Mouse (Mus musculus): ENCODE results near the gene Etv5. TPM values are rescaled to one million over a fixed set of nuclear protein-coding genes. Genes with fewer than 3 reads are reported as not detected.
"Not testable (repeated sequence)": the region's sequence is repeated elsewhere in the genome, so short reads cannot be mapped to it uniquely, and the experiment has no call there.

The Etv5 gene
- polyA plus RNA-seq, 1 experiment = 18.0 TPM

GRCm38 (mm10) chr16:22398784-22399453 lies 40.6 kb downstream of the Etv5 start:
- TF ChIP-seq POLR2A (IDR thresholded peaks at IDR 0.05; ENCODE audit: borderline replicate concordance, control insufficient read depth, low read depth, low read length) (no peak), CTCF (IDR thresholded peaks at IDR 0.05; ENCODE audit: control insufficient read depth, insufficient read depth, low read length) (no peak)
- 30% methylated on average over 10 of the region's 10 CpGs for WGBS
- H3K4me1 ChIP-seq (ENCODE audit: control insufficient read depth, insufficient read depth, low read length) = no peaks in the 10 kb centered on the region; the same call in 1 of the 2 replicates
- H3K27ac ChIP-seq (ENCODE audit: control insufficient read depth, insufficient read depth, low read depth, low read length, poor library complexity) = no peak overlapping the region
- no peak overlapping the region for H3K4me3 ChIP-seq (replicated peaks; ENCODE audit: control insufficient read depth, low read depth, low read length)

GRCm38 (mm10) chr16:22398354-22398753 lies 41.2 kb downstream of the Etv5 start:
- WGBS = 89% methylated on average over 11 of the region's 11 CpGs
- TF ChIP-seq POLR2A (IDR thresholded peaks at IDR 0.05; ENCODE audit: borderline replicate concordance, control insufficient read depth, low read depth, low read length) (no peak), CTCF (IDR thresholded peaks at IDR 0.05; ENCODE audit: control insufficient read depth, insufficient read depth, low read length) (no peak)
- no peak overlapping the region for H3K4me3 ChIP-seq (replicated peaks; ENCODE audit: control insufficient read depth, low read depth, low read length)
- no peaks in the 10 kb centered on the region; the same call in 1 of the 2 replicates for H3K4me1 ChIP-seq (ENCODE audit: control insufficient read depth, insufficient read depth, low read length)
- no peak overlapping the region for H3K27ac ChIP-seq (ENCODE audit: control insufficient read depth, insufficient read depth, low read depth, low read length, poor library complexity)

GRCm38 (mm10) chr16:22396420-22396819 lies 43.1 kb downstream of the Etv5 start:
- TF ChIP-seq POLR2A (IDR thresholded peaks at IDR 0.05; ENCODE audit: borderline replicate concordance, control insufficient read depth, low read depth, low read length) (no peak), CTCF (IDR thresholded peaks at IDR 0.05; ENCODE audit: control insufficient read depth, insufficient read depth, low read length) (no peak)
- WGBS = 77% methylated on average over 8 of the region's 8 CpGs

GRCm38 (mm10) chr16:22395093-22395844 lies 44.2 kb downstream of the Etv5 start:
- H3K4me1 ChIP-seq (ENCODE audit: control insufficient read depth, insufficient read depth, low read length) = no peaks in the 10 kb centered on the region; the same call in 1 of the 2 replicates
- no peak overlapping the region for H3K4me3 ChIP-seq (replicated peaks; ENCODE audit: control insufficient read depth, low read depth, low read length)
- WGBS = 80% methylated on average over 15 of the region's 15 CpGs
- H3K27ac ChIP-seq (ENCODE audit: control insufficient read depth, insufficient read depth, low read depth, low read length, poor library complexity) = no peak overlapping the region
- TF ChIP-seq POLR2A (IDR thresholded peaks at IDR 0.05; ENCODE audit: borderline replicate concordance, control insufficient read depth, low read depth, low read length) = no peak
- TF ChIP-seq CTCF (IDR thresholded peaks at IDR 0.05; ENCODE audit: control insufficient read depth, insufficient read depth, low read length) = no peak

More at GRCm38 (mm10) chr16:22396420-22396819, 43.1 kb downstream of the Etv5 start:
- Histone ChIP-seq H3K4me1 (ENCODE audit: control insufficient read depth, insufficient read depth, low read length) (no peaks in the 10 kb centered on the region; the same call in 1 of the 2 replicates), H3K27ac (ENCODE audit: control insufficient read depth, insufficient read depth, low read depth, low read length, poor library complexity) (no peak overlapping the region), H3K4me3 (replicated peaks; ENCODE audit: control insufficient read depth, low read depth, low read length) (no peak overlapping the region)

- TF ChIP-seq POLR2A (IDR thresholded peaks at IDR 0.05; ENCODE audit: borderline replicate concordance, control insufficient read depth, low read depth, low read length) = no peak
- no peak for TF ChIP-seq CTCF (IDR thresholded peaks at IDR 0.05; ENCODE audit: control insufficient read depth, insufficient read depth, low read length)
- H3K4me1 ChIP-seq (ENCODE audit: control insufficient read depth, insufficient read depth, low read length) = no peaks in the 10 kb centered on the region; the same call in 1 of the 2 replicates
- WGBS = 87% methylated on average over 9 of the region's 9 CpGs
Measured at GRCm38 (mm10) chr16:22390348-22390897, 49.1 kb downstream of the Etv5 start.

GRCm38 (mm10) chr16:22389146-22389911 lies 50.2 kb downstream of the Etv5 start:
- Histone ChIP-seq H3K27ac (ENCODE audit: control insufficient read depth, insufficient read depth, low read depth, low read length, poor library complexity) (no peak overlapping the region), H3K4me1 (ENCODE audit: control insufficient read depth, insufficient read depth, low read length) (no peaks in the 10 kb centered on the region; the same call in 1 of the 2 replicates), H3K4me3 (replicated peaks; ENCODE audit: control insufficient read depth, low read depth, low read length) (no peak overlapping the region)
- WGBS = 82% methylated on average over 13 of the region's 13 CpGs
- no peak for TF ChIP-seq POLR2A (IDR thresholded peaks at IDR 0.05; ENCODE audit: borderline replicate concordance, control insufficient read depth, low read depth, low read length)

More at GRCm38 (mm10) chr16:22390348-22390897, 49.1 kb downstream of the Etv5 start:
- Histone ChIP-seq H3K4me3 (replicated peaks; ENCODE audit: control insufficient read depth, low read depth, low read length) (no peak overlapping the region), H3K27ac (ENCODE audit: control insufficient read depth, insufficient read depth, low read depth, low read length, poor library complexity) (no peak overlapping the region)

- TF ChIP-seq CTCF (IDR thresholded peaks at IDR 0.05; ENCODE audit: control insufficient read depth, insufficient read depth, low read length) (no peak), POLR2A (IDR thresholded peaks at IDR 0.05; ENCODE audit: borderline replicate concordance, control insufficient read depth, low read depth, low read length) (no peak)
- no peak overlapping the region for H3K27ac ChIP-seq (ENCODE audit: control insufficient read depth, insufficient read depth, low read depth, low read length, poor library complexity)
- no peak overlapping the region for H3K4me3 ChIP-seq (replicated peaks; ENCODE audit: control insufficient read depth, low read depth, low read length)
- no peaks in the 10 kb centered on the region; the same call in 1 of the 2 replicates for H3K4me1 ChIP-seq (ENCODE audit: control insufficient read depth, insufficient read depth, low read length)
- WGBS = 67% methylated on average over 6 of the region's 6 CpGs
Measured at GRCm38 (mm10) chr16:22387731-22388130, 51.8 kb downstream of the Etv5 start.

GRCm38 (mm10) chr16:22382018-22382417 lies 57.5 kb downstream of the Etv5 start:
- H3K27ac ChIP-seq (ENCODE audit: control insufficient read depth, insufficient read depth, low read depth, low read length, poor library complexity); H3K4me1 ChIP-seq (ENCODE audit: control insufficient read depth, insufficient read depth, low read length); H3K4me3 ChIP-seq (replicated peaks; ENCODE audit: control insufficient read depth, low read depth, low read length): not testable (repeated sequence)
- WGBS = 87% methylated on average over 6 of the region's 7 CpGs
